Mouse (Mus musculus): ENCODE measurements around the gene Iqgap2.

The Iqgap2 gene

GRCm38 (mm10) chr13:95657171-95657570, 234.6 kb downstream of the Iqgap2 start:
- DNase-seq (ENCODE audit: low spot score in 2 of 2): no peak

- DNase-seq (ENCODE audit: low spot score in 2 of 2): no peak
These were observed 236.4 kb downstream of the Iqgap2 start for GRCm38 (mm10) chr13:95655284-95655683.

GRCm38 (mm10) chr13:95653696-95654095, 238.0 kb downstream of the Iqgap2 start:
- DNase-seq (ENCODE audit: low spot score in 2 of 2): no peak

DNA sequence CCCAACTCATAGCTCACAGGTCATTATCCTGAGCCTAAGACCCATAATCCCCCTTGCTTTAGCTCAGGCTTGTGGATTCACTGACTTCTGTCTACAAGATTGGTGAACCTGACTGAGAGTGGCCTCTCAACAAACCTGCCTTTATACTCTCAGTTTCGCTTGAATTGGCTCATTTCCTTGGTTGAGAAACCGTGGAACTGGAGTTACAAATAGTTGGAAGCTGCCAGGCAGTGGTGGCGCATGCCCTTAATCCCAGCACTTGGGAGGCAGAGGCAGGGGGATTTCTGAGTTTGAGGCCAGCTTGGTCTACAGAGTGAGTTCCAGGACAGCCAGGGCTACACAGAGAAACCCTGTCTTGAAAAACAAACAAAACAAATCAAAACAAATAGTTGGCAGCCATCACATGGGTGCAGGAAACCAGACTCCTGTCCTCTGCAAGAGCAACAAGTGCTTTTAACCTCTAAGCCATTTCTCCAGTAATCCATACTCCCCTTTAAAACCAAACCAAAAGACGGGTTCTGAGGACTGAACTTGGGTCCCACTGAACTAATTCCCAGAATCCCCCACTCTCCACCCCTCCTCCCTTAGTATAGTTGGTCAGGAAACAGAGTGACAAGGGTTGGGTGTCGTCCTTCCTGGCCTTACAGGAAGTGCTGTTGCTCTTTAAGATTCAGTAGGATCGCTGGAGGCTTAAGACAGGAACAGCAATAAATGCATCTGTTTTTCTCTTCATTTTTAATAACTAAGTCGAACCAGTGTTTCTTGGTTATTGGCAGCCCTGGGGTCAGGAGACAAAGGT, 239.7 kb downstream of the Iqgap2 start:
- no peak for DNase-seq (ENCODE audit: low spot score in 2 of 2)

- DNase-seq (ENCODE audit: low spot score in 2 of 2): no peak
These were observed 241.8 kb downstream of the Iqgap2 start for GRCm38 (mm10) chr13:95649941-95650340.

DNA sequence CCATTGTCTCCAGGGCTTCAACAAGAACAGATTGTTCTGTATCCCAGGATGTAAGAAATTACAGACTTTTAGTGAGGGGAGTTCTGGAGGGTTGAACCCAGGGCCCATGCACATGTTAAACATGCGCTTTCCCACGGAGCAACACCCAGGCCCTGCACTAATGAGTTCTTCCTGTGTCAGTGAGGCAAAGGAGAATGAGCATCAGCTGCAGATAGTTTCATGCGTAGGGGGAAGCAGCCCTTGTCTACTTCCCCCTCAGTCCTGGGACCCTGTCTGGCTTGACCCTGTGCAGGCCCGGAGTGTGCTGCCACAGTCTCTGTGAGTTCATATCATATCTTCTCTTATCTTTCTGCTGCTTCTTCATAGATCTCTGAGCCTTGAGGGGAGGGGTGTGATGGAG, 244.5 kb downstream of the Iqgap2 start:
- DNase-seq (ENCODE audit: low spot score in 2 of 2): no peak

DNA sequence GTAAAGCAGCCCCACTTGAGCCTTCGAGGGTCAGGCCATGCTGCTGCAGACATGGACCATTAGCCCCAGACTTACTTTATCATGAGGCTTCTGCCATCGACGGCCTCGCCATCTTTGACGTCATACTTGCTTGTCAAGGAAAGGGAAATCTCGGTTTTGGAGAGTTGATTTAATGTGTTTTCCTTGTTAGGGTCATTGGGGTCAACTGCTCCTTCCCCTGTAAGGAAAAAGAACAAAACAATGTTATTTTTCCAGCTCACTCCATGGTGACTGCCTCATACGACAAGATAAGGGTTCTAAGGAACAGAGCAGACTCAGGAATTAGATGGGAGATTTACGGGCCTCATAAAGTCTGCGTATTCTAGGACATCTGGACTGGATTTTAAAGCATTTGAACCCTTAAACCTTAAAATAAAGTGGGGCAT, 245.0 kb downstream of the Iqgap2 start:
- DNase-seq (ENCODE audit: low spot score in 2 of 2): no peak

DNA sequence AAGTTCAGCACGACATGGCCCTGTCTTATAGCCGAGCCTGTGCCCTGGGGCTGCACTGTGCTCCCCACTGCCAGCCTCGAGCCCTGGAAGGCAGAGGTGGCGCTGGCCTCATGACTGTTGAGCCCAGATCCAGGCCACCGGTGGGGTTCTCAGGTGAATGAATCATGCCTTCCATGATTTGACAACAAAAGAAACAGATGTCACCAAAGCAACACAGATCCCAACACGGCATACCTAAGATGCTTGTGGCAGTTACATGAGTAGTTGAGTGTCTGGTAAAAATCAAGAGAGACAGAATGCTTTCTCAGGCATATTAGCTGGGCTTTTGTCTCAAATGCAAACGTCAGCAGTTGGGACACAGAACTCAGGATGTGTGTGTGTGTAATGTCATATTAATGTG, 248.0 kb downstream of the Iqgap2 start:
- DNase-seq (ENCODE audit: low spot score in 2 of 2): no peak

GRCm38 (mm10) chr13:95641061-95641986, 250.4 kb downstream of the Iqgap2 start:
- DNase-seq (ENCODE audit: low spot score in 2 of 2): no peak

- DNase-seq (ENCODE audit: low spot score in 2 of 2): no peak
These were observed 251.3 kb downstream of the Iqgap2 start for GRCm38 (mm10) chr13:95640408-95640807.

GRCm38 (mm10) chr13:95639336-95640116, 252.2 kb downstream of the Iqgap2 start:
- no peak for DNase-seq (ENCODE audit: low spot score in 2 of 2)

DNA sequence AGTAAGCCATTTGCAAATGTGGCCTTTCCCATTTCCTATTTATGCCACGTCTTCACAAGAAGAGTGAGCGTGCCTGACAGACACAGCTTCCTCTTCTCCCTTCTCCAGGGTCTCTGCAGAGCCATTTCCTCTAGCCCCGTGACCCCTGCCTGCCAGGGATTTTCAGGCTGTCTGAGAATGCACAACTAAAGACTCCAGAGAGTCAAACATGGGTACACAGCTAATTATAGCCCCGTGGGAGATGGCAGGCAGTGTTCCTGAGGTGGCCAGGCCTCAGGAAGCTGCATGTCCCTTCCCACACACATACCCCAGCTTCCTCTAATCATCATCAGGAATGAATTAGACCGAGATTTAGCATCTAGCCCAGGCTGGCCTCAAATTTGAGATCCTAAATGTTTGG, 252.8 kb downstream of the Iqgap2 start:
- no peak for DNase-seq (ENCODE audit: low spot score in 2 of 2)

DNA sequence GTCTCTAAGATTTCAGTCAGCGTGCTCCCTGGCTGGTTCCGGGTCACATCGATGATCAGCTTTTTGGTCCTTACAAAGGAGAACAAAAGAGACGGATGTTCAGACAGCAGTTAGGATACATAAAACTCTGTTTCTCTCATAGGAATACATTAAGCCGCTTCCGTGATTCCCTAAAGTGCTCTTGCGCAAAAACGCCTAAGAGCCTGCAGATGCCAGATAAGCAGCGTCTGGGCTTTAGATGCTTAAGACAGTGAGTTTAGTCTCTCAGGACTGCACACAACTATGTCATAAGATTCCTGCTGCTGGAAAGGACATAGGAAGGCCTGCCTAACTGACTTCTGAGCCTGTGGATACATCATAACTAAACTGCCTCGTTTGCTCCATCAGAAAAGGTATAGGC, 254.0 kb downstream of the Iqgap2 start:
- no peak for DNase-seq (ENCODE audit: low spot score in 2 of 2)

DNA sequence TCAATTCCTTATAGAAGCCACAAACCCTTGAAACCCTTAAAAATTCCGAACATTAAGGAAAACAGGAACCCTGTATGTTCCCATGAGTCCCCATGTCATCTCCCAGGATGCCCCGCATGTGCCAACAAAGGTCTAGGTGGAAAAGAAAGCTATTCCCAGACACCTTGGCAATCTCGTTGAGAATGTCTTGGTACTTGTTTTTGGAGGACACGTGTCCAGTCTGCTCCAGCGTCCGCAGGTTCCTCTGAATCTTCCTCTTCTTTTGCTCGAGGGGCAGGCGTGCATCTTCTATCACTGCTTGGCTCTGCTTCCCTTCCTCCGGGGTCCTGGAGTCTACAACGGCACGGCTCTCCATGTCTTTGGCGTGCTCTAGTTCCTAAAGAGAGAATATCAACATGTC, 256.4 kb downstream of the Iqgap2 start:
- no peak for DNase-seq (ENCODE audit: low spot score in 2 of 2)

- no peak for DNase-seq (ENCODE audit: low spot score in 2 of 2)
These were observed 257.3 kb downstream of the Iqgap2 start for GRCm38 (mm10) chr13:95634451-95634850.

GRCm38 (mm10) chr13:95633384-95633783, 258.3 kb downstream of the Iqgap2 start:
- DNase-seq (ENCODE audit: low spot score in 2 of 2): no peak

DNA sequence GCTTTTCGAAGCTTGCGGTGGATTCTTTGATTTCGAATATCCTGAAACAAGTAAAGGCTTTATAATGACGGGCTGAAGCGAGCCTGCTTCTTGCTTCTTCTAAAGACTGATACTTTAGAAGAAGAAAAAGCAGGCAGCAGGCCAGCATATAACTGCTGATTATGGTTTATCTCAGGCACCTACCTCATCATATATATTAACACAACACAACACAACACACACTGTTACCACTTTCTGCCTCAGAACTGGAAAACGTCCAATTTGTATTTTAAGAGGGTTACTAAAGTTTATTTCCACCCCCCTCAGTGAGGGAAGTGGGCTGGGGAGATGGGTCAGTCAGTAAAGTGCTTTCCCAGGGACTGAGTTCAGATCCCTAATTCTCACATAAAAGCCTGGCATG, 259.6 kb downstream of the Iqgap2 start:
- no peak for DNase-seq (ENCODE audit: low spot score in 2 of 2)

- DNase-seq (ENCODE audit: low spot score in 2 of 2): no peak
These were observed 261.0 kb downstream of the Iqgap2 start for GRCm38 (mm10) chr13:95630747-95631146.

DNA sequence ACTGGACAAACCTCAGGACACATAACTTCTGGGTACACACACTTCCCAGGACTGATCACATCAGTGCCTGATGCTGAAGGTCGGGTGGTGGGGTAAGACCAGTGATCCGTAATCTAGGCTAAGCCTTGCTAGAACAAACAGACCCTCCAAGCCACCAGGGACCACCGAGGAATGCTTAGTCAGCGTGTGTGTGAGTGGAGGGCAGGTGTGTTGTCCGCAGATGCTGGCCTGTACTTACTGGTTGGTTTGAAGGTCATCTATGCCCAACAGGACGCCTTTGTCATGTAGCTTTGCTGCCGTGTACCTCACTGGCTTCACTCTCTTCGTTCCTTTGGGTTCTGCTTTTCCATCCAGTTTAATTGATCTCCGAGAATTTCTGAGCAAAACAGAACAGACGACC, 262.0 kb downstream of the Iqgap2 start:
- DNase-seq (ENCODE audit: low spot score in 2 of 2): no peak

DNA sequence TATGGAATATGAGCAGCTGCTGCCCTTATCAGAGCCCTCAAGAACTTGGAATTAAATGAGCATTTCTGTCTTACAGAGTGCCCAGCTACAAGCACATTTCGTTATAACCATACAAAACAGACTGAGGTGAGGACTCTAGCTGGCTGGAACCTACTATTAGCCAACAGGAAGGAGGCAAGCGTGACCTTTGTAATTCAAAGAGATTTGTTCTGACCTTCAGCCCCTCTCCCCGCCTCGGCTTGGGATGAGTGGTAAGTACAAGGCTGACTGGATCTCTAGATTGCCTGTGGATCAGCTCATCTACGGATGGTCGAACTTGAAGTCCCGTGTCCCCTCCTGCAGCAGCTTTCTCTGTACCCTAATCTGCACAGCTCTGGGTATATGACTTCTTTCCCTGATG, 265.0 kb downstream of the Iqgap2 start:
- DNase-seq (ENCODE audit: low spot score in 2 of 2): no peak

DNA sequence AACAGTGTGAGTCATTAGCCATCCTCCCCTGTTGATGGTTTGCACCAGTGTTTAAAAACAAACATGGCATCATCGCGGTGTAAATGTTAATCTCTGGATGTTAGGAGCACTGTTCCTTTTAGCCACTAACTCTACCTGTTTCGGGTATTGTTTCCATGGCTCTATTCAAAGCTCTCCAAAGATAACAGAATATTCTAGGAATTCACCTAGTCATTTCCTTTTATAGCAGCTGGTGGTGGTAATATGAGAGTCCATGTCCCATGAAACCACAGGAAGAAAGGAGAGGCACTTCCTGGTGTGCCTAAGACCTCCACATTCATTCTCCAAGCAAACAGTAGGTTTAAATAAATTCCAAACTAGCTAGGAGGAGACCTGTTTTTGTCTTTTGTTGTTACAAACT, 268.7 kb downstream of the Iqgap2 start:
- no peak for DNase-seq (ENCODE audit: low spot score in 2 of 2)

GRCm38 (mm10) chr13:95621563-95621962, 270.2 kb downstream of the Iqgap2 start:
- DNase-seq (ENCODE audit: low spot score in 2 of 2): no peak
